Mouse (Mus musculus) kidney, postnatal 4 days (tissue): ENCODE measurements around the gene Tle3.

Experiments
- DNase-seq, 2 experiments: peaks; one replicate each; pipeline ENCODE4 v3.0.0; 2021; ENCODE audit warnings: mixed read lengths in 2 of 2

The Tle3 gene

DNA sequence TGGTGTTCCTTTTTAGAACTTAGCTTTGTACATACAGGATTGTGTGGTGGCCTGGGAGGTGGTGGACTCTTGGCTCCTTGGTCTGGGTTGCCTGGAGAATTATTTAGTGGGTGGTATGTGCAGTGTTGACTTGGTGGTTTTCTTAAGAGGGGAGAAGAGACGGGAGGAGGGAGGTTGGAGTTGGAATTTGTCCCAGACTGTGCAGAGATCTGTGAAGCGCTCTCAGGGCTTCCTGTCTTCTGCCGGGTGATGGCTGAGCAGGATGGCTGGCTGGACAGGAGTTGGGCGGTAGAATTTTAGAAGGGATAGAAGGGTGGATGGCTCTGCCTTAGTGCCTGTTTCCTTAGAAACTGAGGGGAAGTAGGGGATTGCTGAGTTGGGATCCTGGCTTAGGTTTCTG is 25.0 kb downstream of the Tle3 start:
- peak in 1 of 2 experiments; percentile 51 for DNase-seq

DNA sequence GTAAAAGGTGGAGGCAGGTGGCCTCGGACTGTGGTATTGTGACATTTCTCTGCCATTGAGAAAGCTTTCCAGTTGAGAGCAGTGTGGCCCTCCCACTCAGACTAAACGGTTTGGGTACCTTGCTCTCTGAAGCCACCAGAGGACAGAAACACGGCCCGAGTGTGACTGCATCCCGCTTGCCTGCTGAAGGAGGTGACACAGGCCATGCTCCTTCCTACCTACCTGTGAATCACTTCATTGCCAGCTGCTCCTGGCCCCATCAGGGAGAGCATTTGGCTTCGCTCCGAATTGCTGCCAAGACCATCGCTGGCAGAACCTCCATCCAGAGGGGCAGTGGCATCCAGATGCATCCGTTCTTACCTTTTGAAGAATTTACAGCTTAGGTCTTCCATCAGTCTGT is 26.0 kb downstream of the Tle3 start:
- DNase-seq, result no peak

DNA sequence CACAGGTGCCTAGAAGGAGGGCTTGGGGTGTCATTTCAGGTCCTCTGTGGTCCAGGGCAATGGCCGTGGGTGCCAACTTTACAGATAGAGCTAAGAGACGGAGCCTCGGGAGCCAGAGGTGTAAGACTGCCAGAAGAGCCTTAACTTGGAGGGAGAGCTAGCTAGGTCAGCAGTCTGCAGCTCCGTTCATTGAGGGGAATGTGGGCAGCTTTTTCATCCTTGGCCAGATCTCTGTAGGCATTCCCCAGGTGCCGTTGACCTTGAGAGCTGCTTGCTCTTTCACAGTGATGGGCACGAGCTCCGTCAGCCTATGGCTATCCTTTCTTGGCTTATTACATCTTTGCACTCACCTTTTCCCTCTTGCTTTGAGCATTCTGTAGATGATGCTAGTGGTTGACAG is 28.0 kb downstream of the Tle3 start:
- no peak for DNase-seq

DNA sequence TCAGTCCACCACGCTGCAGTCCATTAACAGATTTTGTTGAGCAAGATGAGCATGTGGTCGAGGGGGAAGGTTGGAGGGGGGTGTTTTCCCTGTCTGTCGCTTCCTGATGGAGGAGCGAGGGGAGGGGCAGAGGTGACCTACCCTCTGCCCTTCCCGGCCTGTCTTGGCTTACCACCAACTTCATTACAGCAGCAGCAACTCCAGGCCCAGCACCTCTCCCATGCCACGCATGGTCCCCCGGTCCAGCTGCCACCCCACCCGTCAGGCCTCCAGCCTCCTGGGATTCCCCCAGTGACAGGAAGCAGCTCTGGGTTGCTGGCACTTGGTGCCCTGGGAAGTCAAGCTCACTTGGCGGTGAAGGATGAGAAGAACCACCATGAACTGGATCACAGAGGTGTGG is 29.5 kb downstream of the Tle3 start:
- peak in 1 of 2 experiments; percentile 25 for DNase-seq

DNA sequence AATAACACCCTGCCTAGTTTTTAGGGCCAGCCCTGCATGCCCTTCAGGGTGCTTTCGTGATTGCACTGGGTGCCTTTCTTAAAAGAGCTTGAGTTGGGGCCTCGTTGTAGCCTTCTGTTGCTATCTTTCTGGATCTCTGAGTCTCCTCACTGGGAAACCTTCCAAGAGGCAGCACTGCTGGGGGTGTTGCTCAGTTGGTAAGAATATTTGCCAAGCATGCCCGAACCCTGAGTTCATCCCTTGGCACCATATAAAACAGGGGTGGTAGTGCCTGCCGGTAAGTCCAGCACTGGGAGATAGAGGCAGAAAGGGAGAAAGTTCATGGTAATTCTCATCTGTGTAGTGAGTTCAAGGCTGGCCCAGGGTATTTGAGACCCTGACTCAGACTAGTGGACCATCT is 30.1 kb downstream of the Tle3 start:
- no peak for DNase-seq

DNA sequence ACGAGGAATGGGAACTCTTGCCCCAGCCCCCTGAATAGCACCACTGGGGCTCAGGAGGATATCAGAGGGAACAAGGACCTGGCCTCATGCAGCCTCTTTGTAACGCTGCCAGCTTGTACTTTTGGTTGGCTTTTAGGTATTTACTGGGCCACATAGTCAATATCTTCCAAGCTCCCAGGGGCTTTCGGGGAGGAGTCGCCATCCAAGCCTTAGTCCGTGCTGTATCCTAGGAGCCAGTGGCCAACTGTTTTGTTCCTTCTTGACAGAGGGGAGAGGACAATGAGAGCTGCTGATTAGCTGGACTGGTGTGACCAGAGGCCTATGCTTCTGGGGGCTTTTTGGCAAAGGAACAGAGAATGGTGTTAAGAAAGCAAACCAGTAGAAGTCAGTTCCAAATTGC is 30.6 kb downstream of the Tle3 start:
- no peak for DNase-seq

DNA sequence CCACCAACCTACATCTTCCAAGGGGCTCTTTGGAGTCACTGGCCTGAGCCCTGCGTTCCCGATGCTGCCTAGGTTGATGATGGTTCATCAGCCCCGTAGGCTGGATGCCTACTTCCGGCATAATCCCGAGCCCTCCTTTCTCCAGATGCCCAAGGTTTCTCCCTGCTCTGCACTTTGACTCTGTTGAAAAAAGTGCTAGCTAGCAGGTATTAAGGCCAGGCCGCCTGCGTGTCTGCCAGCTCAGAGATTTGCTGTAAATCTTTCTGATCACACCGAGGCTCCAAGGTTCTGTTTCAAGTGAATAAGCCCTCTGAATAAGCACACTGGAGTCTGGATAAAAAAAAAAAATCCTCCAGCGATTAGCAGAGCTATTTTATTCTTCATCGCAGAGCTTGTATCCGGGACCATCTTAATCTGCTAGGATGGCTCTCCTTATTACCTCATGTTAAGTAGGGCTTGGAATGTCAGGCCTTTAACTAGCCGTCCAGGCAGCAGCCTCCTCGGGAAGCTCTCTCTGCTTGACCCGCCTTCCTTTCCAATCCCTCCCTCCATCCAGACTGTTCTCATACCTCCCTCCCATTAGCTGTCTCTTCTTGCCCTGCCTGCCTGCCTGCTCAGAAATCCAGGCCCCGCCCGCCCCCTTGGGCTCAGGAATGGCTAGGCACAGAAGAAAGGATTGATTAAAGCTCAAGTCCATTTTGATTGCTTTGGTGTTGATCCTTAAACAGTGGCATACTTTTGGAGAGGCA is 31.9 kb downstream of the Tle3 start:
- DNase-seq, result peak; percentile 36 to 46

DNA sequence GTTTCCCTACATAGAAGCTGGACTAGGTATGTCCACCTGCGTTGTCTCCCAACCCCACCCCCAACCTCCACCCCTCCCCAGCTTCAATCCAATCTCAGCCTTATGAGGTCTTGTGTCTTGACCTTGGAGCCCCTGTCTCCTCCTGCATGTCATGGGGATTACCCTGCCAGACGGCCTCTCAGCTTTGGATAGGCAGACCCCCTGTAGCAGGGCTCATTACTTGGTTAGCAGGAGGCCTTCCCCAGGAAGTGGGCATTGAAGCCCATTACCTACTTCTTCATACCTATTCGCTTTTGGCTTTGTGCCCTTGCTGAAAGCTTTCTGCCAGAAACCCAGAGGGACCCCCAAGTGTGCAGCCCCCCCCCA is 32.4 kb downstream of the Tle3 start:
- DNase-seq, result no peak

DNA sequence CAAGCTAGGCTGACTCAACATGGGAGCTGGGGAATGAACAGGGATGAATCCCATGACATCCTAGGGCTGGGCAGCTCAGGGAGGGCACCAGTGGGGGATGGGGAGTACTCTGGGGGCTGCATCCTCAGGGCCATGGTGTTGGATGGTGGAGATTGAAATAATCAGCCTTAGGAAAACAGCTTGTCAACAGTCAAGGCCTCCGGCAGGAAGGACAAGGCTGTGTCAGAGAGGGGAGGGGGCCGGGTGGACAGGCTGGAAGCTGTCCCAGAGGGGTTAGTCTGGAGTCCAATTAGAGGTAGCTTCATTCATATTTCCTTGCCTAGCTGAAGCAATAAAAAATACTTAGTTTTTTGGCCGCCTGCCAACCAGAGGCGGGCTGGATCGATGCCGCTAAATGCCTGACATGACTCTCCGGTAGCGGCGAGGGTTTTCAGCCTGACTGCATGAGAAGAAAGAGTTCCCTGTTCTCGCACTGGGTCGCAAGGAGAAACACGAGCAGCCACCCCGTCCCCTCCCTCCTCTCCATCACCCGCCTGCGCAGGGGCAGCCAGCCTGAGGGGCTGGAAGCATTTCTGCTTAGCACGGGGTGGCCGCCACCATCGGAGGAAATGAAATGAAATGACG is 32.9 kb downstream of the Tle3 start:
- DNase-seq, result peak; percentile 86 to 89

DNA sequence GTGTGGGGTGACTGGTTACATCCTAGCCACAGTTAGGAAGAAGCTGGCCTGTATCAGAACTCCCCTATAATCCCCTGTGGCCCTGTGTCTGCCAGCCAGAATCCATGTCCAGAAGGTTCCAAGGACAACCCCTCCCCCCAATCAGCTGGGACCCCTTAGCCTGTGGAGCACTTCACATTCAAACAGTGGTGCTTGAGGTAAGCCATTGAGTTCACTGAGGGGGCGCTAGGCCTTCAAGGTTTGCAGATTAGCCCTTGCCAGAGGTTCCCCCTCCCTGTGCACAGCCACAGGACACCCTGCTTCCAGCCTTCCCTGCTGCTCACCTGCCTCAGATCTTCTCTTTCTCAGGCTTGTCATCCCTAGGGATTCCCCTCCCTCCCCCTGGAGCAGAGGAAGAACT is 34.2 kb downstream of the Tle3 start:
- no peak for DNase-seq

DNA sequence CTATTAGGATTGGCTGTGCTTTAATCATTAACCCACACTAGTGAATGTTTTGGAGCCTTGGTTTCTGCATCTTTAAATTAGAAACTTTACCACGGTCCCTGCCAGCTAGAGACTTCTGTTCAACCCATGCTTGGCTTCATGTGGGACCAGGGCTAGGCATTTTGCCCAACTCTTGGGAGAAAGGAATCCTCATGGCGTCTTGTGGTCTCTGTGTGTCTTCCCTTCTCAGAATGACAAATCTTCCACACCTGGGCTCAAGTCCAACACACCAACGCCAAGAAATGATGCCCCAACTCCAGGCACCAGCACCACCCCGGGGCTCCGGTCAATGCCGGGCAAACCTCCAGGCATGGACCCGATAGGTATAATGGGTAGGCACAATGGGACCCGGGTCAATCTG is 36.9 kb downstream of the Tle3 start:
- no peak for DNase-seq

DNA sequence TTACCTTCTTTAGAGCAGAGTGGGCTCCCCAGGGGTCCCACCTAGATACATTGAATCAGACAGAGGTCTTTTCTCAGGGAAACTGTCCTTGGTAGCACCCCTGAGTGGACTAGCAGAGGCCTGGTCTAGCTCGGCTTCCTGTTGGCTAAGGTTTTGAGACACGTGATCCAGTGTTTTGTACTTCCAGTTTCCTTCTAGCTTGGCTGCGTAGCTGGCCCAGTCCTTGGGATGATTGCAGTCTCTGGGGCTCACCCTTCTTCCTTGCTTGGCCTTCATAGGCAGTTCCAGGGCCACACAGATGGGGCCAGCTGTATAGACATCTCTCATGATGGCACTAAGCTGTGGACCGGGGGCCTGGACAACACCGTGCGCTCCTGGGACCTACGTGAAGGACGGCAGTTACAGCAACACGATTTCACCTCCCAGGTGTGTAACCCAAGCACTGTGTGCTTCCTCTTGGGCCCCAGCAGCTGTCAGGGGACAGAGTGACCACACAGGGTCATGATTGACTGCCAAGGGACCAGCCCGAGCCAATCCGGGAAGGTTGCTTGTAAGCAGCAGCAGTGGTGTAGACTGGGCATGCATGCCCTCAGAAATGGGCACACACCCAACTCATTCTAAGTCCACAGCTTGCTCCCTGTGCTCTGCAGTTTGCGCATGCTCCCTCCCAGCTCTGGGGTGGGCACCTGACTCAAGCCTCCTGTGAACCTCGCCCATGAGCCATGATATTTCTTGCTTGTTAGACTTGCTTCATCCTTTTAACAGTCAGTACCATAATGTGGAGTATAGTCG is 41.7 kb downstream of the Tle3 start:
- no peak for DNase-seq

DNA sequence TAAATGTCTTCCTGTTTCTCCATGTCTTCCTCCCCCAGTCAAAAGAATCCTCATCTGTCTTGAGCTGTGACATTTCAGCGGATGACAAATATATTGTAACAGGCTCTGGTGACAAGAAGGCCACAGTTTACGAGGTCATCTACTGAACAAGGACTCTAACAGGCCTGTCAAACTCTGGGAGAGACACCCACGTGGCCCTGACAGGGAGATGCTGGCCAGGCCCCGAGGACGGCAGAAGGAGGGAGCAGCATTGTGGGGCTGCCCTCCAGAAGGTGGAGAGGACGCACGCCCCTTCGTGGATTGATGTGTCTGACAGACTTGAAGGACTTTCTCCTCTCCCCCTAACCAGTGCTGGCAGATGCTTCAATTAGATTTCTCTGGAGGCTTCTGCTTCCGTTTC is 44.4 kb downstream of the Tle3 start:
- DNase-seq, result peak; percentile 48 to 62

DNA sequence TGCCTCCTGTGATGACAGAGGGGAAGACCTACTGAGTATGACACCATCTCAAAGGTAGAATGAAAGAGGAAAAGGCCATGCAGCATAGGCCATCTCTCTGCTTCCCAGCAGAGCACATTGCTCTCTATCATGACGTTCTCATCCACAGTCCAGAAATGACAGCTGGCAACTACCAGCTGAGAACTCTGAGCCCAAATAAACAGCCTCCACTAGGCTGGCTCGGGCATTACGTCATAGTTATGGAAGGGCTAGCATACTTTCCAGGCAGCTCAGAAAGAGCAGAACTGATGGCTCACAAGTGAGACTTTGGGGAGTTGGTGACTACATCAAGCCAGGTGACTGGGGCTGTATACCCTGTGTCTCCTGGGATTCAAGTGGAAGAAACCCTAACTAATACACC is 49.5 kb downstream of the Tle3 start:
- DNase-seq, result no peak

DNA sequence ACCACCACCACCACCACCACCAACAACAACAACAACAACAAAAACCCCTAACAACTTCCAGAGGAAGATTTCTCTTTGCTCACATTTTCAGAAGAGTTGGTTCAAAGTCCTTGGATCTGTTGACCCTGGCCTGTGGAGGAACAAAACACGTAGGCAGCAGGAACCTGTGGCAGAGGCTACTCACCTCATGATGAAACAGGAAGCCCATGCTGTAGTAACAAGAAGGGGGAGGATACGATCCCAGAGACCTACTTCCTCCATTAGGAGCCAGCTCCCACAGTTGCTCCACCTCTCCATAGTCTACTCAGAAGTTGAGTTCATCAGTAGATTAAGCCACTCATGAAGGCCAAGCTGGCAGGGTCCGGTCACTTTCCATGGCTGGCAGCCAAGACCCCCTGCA is 52.1 kb downstream of the Tle3 start:
- DNase-seq, result no peak

DNA sequence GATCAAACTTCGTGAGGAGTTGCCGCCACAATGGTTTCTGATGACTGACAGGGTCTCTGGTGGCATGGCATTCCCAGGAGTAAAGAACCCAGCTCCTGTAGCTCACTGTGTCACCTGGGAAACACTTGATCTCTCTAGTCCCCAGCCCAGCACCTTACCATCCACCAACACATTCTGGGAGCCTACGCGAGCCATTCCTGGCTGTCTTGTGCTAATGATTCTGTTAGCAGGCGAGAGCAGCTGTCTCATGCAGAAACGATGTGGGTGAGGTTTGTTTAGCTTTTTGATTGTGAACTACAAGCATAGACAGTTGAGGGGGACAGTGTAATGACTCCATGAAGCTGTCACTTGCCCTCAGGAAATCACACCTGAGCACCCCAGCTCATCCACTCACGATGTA is 54.3 kb downstream of the Tle3 start:
- no peak for DNase-seq

DNA sequence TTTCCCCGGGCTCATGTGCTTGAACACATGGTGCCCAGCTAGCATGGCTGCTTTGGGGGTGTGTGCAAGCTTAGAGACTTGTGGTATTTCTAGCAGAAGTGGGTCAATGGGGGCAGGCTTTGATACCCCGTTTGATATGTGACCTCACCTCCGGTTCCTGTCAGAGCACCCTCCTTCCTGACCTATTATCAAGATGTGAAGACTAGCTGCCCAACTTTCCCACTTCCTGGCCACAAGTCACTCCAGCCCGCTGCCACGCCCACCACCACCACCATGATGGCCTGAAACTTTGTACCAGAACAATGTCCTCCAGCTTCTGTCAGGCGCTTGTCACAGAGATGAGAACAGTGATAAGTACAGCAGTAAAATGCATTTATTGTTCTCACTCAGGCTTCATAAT is 54.9 kb downstream of the Tle3 start:
- DNase-seq, result no peak

DNA sequence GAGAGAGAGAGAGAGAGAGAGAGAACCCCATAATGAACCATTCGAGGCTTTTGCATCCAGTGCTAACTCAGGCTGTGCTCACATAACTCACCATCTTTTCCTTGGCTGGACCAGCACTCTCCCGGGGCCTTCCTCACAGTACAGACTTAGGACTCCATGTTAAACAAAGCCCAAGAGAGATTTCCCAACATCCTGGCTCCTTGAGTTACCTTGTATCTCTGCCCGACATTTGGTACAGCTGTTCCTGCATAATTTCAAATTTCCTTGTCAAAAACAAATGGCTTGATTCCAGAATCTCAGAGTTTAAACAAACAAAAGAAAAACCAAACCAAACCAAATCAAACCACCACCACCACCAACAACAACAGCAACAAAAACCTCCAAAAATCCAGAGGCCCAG is 55.7 kb downstream of the Tle3 start:
- no peak for DNase-seq

DNA sequence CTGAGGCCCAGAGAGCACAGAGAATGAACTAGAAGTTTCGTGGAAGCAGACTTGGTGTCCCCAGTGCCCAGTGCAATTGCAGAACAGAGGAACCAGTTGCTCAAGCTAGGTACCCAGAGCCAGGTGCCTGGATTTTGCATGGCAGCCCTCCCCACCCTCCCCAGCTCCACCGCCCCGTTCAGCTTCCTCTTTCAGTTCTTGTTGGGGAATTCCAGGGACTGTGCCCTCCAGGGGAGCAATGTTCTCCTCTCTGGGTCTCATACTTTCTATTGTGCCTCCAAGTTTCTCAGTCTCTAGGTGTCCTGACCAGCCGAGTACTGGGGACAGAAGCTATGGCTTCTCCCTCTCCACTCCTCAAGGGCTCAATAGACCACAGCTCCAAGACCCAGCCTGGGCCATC is 59.7 kb downstream of the Tle3 start:
- no peak for DNase-seq

DNA sequence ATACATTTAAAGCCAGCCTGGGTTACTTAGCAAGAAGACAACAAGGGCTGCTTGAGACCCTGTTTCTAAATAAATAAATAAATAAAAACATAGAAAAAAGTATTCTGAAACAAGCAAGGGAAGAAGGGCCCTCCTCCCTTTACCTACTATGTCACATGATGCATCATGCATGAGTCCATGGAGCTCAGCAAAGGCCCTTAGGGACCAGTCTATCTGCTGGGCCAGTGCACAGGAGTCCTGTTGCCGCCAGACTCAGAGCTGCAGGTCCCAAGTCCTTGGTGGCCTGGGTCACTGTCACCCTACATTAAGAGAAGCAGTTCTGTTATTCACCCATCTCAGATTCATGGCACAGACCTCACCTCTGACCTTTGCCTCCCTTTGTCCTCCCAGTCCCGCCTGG is 61.0 kb downstream of the Tle3 start:
- no peak for DNase-seq

DNA sequence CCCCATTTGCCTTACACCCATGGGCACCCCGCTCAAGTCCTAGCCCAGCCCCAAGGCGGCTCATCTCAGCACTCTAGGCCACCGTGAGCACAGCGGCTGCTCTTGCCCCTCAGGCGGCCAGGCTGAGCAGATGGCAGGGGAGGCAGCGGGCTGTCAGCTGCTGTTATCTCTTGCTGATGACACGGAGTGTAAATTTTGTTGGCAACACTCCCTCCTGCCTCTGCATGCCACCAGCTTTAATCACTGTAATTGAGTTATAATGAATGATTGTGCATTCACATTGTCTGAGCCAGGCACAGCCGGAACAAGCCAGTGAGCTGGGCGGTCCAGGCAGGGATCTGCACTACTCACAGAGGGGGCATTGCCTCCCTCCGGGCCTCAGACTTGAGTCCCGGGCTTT is 61.9 kb downstream of the Tle3 start:
- no peak for DNase-seq

DNA sequence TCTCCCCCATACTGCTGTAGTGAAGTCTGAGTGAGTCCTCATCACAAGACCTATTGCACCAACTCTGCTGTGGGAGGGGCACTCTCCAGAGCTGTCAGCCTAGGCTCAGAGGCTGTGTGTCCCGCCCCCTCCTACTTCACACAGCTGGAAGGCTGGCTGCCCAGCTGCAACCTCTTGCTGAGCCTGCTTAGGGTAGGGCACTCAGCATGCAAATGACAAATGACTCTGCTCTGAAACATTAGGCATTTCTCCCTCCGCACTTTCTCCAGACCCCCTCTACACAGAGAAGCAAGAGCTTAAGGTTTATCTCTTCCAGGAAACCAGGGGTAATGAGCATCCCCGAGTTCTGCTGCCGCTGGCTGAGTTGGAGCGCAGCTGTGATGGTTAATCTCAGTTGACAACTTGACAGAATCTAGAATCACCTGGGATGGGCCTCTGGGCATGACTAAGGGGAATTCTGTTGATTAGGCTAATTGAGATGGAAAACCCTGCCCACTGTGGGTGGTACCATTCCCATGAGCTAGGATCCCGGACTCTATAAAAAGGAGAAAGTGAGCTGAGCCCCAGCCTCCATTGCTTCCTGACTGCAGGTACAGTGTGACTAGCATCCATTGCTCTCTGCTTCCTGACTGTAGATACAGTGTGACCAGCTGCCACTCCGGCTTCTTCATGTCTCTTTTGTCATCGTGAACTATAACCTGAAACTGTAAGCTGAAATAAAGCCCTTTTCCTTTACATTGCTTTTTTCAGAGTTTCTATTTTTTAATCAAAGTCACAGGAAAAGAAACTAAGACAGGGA is 63.2 kb downstream of the Tle3 start:
- peak; percentile 43 to 69 for DNase-seq

DNA sequence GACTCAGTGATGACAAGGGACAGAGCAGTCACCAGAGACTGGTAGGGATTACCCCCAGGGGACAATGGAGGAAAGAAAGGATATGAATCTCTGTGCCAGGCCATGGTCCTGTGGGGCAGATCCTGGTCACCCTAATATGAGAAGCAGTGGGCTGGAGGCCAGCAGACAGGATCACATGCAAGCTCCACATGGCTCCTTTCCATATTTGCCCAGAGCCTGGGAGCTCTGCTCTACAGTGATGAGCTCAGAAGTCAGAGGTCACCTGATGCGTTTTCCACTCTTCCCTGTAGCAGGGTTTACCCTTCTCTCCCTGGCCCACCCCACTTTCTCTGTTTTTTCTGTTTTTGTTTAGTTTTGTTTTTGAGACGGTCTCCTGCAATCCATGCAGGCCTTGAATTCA is 63.9 kb downstream of the Tle3 start:
- no peak for DNase-seq
